In genomic region chr5:12515283-12515682, GRCm38 (mm10) we compare ENCODE assay signal across 25 mouse cellular contexts.
"Had no signal": no experiment of that assay in that cellular context is flagged by ENCODE, and none has a peak within 500 bp of the region (broad histone marks: within the 10 kb centered on the region; RNA-seq: fewer than 3 reads in every experiment).

No protein-coding gene starts in this region.

- H3K4me3 ChIP-seq: heart, adult 2 months; heart, embryonic 13.5 days; heart, embryonic 15.5 days; hindbrain, embryonic 13.5 days; hindbrain, embryonic 15.5 days; kidney, embryonic 15.5 days; limb, embryonic 13.5 days had no signal

- H3K4me2 ChIP-seq: heart, embryonic 11.5 days; heart, embryonic 13.5 days; heart, embryonic 15.5 days; hindbrain, embryonic 13.5 days; hindbrain, embryonic 15.5 days; kidney, embryonic 15.5 days; limb, embryonic 13.5 days had no signal

- H3K9me3 ChIP-seq: heart, embryonic 13.5 days; heart, embryonic 15.5 days; hindbrain, embryonic 13.5 days; hindbrain, embryonic 15.5 days; kidney, embryonic 15.5 days; limb, embryonic 13.5 days had no signal

- H3K36me3 ChIP-seq: heart, embryonic 15.5 days; hindbrain, embryonic 13.5 days; hindbrain, embryonic 15.5 days had no signal

- ATAC-seq: forebrain, postnatal 0 days; hindbrain, postnatal 0 days; intestine, embryonic 16.5 days had no signal

- H3K27ac ChIP-seq: heart, adult 2 months; heart, embryonic 13.5 days; heart, embryonic 15.5 days; hindbrain, embryonic 13.5 days; hindbrain, embryonic 15.5 days; hindbrain, postnatal 0 days; kidney, embryonic 15.5 days; kidney, postnatal 0 days; limb, embryonic 13.5 days had no signal

- H3K9ac ChIP-seq: forebrain, postnatal 0 days; heart, embryonic 13.5 days; heart, embryonic 15.5 days; hindbrain, embryonic 13.5 days; hindbrain, embryonic 15.5 days; kidney, embryonic 15.5 days; limb, embryonic 13.5 days had no signal

- DNase-seq: forebrain, postnatal 0 days; gastrocnemius, postnatal 14 days; gastrocnemius, postnatal 36 days; heart, adult 11 months; heart, adult 2 months; heart, postnatal 14 days; heart, postnatal 36 days; kidney, adult 11 months; kidney, adult 2 months; kidney, adult 9 months; kidney, postnatal 14 days; kidney, postnatal 36 days; layer of hippocampus, adult 9-11 months; layer of hippocampus, postnatal 36 days; left cerebral cortex, postnatal 4 days had no signal

- H3K27me3 ChIP-seq: heart, embryonic 13.5 days; heart, embryonic 15.5 days; hindbrain, embryonic 13.5 days; hindbrain, embryonic 15.5 days; kidney, embryonic 15.5 days; limb, embryonic 13.5 days had no signal

- H3K4me1 ChIP-seq: heart, embryonic 13.5 days; heart, embryonic 15.5 days; hindbrain, embryonic 13.5 days; hindbrain, embryonic 15.5 days; kidney, embryonic 15.5 days; limb, embryonic 13.5 days had no signal
